Mouse (Mus musculus) frontal cortex, adult (tissue): ENCODE measurements around the gene Gm12888.
"Not testable (repeated sequence)": the region's sequence is repeated elsewhere in the genome, so short reads cannot be mapped to it uniquely, and the experiment has no call there.

ENCODE experiments used
- ATAC-seq: cut with Nextera tagmentation; 2 replicates; pipeline ENCODE4 v1.9.2; 2017; ENCODE audit warnings: mild to moderate bottlenecking, moderate library complexity, mixed read lengths; ENCODE audit not compliant: low TSS enrichment

The Gm12888 gene

GRCm38 (mm10) chr4:121324817-121325216, at the start of gene Gm12888:
Gene Gm12888, minus strand, starts transcription at chr4:121324917.
- ATAC-seq, result not testable (repeated sequence)
